Mouse (Mus musculus): ENCODE data around the gene Nrap.
A peak's percentile ranks its signal among the peaks of the same experiment; 100 is the strongest.

- TF ChIP-seq CTCF (IDR thresholded peaks at IDR 0.05; ENCODE audit: low read depth) (peak; percentile 73), EP300 (IDR thresholded peaks at IDR 0.05; ENCODE audit: low read depth) (no peak)
Observed at GRCm38 (mm10) chr19:56422476-56423338, 32.9 kb upstream of the Nrap start.
